Mouse (Mus musculus): Measurements from ENCODE around the gene Pigt. TPM values are rescaled to one million over a fixed set of nuclear protein-coding genes. Genes with fewer than 3 reads are reported as not detected.

The Pigt gene
- total and polyA plus RNA-seq, 3 experiments = 72.7 to 218 (median 98.8) TPM

- DNase-seq = peak; percentile 71
Measured at GRCm38 (mm10) chr2:164520782-164521181, 23.5 kb downstream of the Pigt start.

GRCm38 (mm10) chr2:164521841-164522240, 24.5 kb downstream of the Pigt start:
- DNase-seq = no peak

DNA sequence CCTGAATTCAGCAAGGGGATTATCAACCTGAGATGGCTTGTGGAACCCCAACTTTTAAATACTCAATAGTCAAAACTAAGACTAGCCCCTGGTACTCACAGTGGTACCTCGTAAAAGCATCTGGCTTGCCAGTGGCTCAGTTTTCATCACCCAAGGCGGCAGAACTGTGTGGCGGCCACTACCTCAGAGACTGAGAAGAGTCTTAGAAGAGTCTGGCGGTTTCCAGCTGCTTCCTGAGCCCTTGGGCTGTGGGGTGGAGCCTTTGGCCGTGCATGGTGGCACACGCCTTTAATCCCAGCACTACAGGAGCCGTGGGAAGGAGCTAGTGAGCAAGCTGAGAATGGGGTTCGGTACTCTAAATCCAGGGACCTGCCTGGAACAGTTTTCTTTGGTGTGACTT, 25.0 kb downstream of the Pigt start:
- no peak for DNase-seq

- DNase-seq = no peak
Measured at GRCm38 (mm10) chr2:164523301-164523773, 26.0 kb downstream of the Pigt start.

DNA sequence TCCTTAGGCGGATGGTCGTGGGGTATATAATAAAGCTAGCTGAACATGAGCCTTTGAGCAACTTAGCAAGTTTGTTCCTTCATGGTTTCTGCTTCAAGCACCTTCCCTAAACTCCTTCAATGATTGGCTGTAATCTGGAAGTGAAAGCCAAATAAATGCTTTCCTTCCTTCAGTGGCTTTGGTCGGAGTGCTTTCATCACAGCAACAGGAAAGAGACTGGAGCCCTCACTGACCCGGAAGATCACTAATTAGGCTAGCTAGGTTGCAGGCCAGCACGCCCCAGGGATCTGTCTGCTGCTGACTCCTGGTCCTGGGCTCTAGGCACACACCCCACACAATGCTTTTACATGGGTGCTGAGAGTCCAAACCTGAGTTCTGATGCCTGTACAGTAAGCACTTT, 31.2 kb downstream of the Pigt start:
- no peak for DNase-seq

- peak; percentile 57 for DNase-seq
Measured at GRCm38 (mm10) chr2:164531169-164531568, 33.8 kb downstream of the Pigt start.

DNA sequence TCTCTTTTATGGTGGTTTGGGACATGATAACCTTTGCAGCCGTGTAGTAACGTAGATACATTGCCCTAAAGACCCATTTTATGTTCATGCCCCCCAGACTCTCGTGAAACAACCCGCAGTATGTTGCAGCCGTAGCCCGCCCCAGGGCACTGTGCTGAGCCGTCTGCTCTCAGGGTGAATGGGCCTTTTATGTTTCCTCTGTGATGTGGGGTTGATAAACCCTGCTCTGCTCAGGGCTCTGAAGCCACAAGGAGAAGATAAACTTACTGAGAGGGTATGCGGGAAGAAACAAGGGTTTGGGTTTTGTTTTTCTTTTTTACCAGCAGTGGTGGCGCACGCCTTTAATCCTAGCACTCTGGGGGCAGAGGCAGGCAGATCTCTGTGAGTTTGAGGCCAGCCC, 37.0 kb downstream of the Pigt start:
- DNase-seq = no peak

- no peak for DNase-seq
Measured at GRCm38 (mm10) chr2:164537003-164537402, 39.7 kb downstream of the Pigt start.

DNA sequence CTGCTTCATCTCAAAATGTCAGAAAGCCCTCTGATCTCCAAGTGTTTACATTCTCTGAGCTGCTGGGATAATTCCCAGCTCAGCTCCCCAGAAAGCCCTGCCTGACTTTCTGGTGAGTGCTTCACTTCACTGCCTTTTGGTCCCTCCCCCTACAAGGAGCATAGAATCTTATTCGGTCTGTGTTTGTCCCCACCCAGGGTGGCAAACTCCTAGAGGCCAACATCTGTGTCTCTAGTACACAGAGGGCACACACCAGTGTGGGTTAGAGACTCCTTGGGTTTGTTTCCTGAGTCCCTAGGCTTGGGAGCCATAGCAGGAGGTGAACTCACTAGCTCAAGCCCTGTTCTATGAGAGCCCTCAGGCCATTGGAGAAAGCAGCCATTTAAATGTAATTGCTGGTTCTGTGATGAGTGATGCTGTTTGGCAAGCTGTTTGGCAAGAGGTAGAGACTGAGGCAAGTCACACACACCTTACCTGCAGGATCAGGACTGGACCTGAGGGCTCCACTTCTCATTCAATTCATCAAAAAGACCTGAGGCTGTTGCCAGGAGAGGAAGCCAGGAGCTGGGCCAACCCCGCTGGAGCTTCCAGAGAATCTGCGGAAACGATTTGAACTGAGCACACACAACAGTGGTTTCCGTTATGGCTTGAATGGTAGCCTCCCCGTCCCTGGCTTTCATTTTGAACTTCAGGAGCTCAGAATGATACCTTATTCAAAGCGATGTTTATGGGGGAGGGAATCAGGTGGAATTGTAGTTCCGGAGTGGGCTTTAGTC, 43.5 kb downstream of the Pigt start:
- no peak for DNase-seq

DNA sequence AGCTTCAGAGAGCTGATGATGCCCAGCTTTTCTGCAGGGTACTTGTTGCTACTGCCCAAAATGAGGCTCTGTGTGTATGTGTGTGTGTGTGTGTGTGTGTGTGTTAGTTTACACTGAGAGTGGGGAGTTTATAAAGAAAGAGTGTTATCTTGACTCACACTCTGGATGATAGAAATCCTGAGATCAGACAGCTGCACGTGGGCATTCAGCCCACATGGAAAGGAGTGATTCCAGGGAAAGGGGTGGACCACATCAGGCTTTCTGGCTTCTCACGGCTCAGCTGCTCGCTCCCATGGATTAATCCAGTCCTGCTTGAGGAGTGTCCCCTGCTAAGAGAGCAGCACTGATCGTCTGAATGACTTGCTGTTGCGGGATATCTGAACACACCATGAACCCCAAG, 44.8 kb downstream of the Pigt start:
- no peak for DNase-seq

GRCm38 (mm10) chr2:164542598-164542997, 45.3 kb downstream of the Pigt start:
- no peak for DNase-seq

- no peak for DNase-seq
Measured at GRCm38 (mm10) chr2:164543745-164544144, 46.4 kb downstream of the Pigt start.

- no peak for DNase-seq
Measured at GRCm38 (mm10) chr2:164544454-164545097, 47.3 kb downstream of the Pigt start.

DNA sequence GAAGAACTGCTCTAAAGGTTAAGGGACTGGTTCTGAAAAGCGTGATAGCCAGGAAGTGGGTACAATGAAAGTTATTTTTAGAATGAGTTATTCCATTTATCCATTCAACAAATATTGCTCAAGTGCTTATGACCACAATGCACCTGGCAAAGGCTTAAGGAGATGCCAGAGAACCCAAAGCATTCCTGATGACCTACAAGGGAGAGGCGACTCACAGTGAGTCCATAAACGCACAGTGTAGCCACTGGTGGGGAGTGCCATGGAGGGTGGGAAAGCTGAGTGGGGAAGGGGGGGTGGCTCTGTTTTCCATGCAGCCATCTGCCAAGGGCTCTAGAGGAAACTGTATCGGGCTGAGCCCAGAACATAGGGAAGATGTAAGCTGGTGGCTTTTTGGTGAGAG, 52.0 kb downstream of the Pigt start:
- DNase-seq = no peak

GRCm38 (mm10) chr2:164549963-164550894, 52.9 kb downstream of the Pigt start:
- DNase-seq = no peak

- no peak for DNase-seq
Measured at GRCm38 (mm10) chr2:164550895-164551269, 53.6 kb downstream of the Pigt start.

GRCm38 (mm10) chr2:164551502-164551901, 54.2 kb downstream of the Pigt start:
- no peak for DNase-seq

Other genes starting within 250 kb of the Pigt start
- not detected for gene Svs3b, start 240.9 kb upstream of the Pigt start, total RNA-seq (2021)
- gene Svs3b, start 240.9 kb upstream of the Pigt start, polyA plus RNA-seq (2012; rRNA removed) = not detected in 2 replicates
- gene Svs4, start 219.1 kb upstream of the Pigt start, total RNA-seq (2021) = not detected
- not detected in 2 replicates for gene Svs4, start 219.1 kb upstream of the Pigt start, polyA plus RNA-seq (2012; rRNA removed)
- gene Svs3a, start 208.3 kb upstream of the Pigt start, total RNA-seq (2021) = not detected
- gene Svs3a, start 208.3 kb upstream of the Pigt start, polyA plus RNA-seq (2012; rRNA removed) = not detected in 2 replicates
- not detected for gene Svs6, start 180.8 kb upstream of the Pigt start, total RNA-seq (2021)
- not detected in 2 replicates for gene Svs6, start 180.8 kb upstream of the Pigt start, polyA plus RNA-seq (2012; rRNA removed)
- 1 to 10 TPM; 1.5 to 1.7 TPM for gene Svs5, start 164.8 kb upstream of the Pigt start, total RNA-seq (2021)
- gene Svs5, start 164.8 kb upstream of the Pigt start, polyA plus RNA-seq (2012; rRNA removed) = not detected in 2 replicates
- 10 to 100 TPM; 19.3 to 36.0 TPM for gene Slpi, start 108.4 kb upstream of the Pigt start, total RNA-seq (2021)
- gene Slpi, start 108.4 kb upstream of the Pigt start, polyA plus RNA-seq (2012; rRNA removed) = 5.7 and 8.5 TPM in 2 replicates
- gene Rbpjl, start 94.4 kb upstream of the Pigt start, total RNA-seq (2021) = not detected
- not detected in 2 replicates for gene Rbpjl, start 94.4 kb upstream of the Pigt start, polyA plus RNA-seq (2012; rRNA removed)
- gene Matn4, start 92.4 kb upstream of the Pigt start, total RNA-seq (2021) = 1 to 10 TPM in 1 of 2 experiments, under 1 TPM in 1; 0.17 to 1.8 TPM
- 1.0 TPM in 2 replicates for gene Matn4, start 92.4 kb upstream of the Pigt start, polyA plus RNA-seq (2012; rRNA removed)
- 100 to 1,000 TPM; 123 to 151 TPM for gene Sdc4, start 53.6 kb upstream of the Pigt start, total RNA-seq (2021)
- 23.3 and 23.5 TPM in 2 replicates for gene Sdc4, start 53.6 kb upstream of the Pigt start, polyA plus RNA-seq (2012; rRNA removed)
- gene Sys1, start 40.6 kb upstream of the Pigt start, total RNA-seq (2021) = 10 to 100 TPM; 24.5 to 34.0 TPM
- gene Sys1, start 40.6 kb upstream of the Pigt start, polyA plus RNA-seq (2012; rRNA removed) = 299 and 335 TPM in 2 replicates
- 1 to 10 TPM; 3.9 to 9.6 TPM for gene Gm20458, start 36.6 kb upstream of the Pigt start, total RNA-seq (2021)
- gene Gm20458, start 36.6 kb upstream of the Pigt start, polyA plus RNA-seq (2012; rRNA removed) = 9.6 and 18.9 TPM in 2 replicates
- not detected for gene Trp53tg5, start 23.8 kb upstream of the Pigt start, total RNA-seq (2021)
- gene Trp53tg5, start 23.8 kb upstream of the Pigt start, polyA plus RNA-seq (2012; rRNA removed) = not detected in 2 replicates
- gene Dbndd2, start 11.4 kb upstream of the Pigt start, total RNA-seq (2021) = 1 to 10 TPM; 5.5 to 7.0 TPM
- gene Dbndd2, start 11.4 kb upstream of the Pigt start, polyA plus RNA-seq (2012; rRNA removed) = 20.8 and 30.7 TPM in 2 replicates
- not detected for gene Wfdc2, start 64.9 kb downstream of the Pigt start, total RNA-seq (2021)
- 0.51 and 0.73 TPM in 2 replicates for gene Wfdc2, start 64.9 kb downstream of the Pigt start, polyA plus RNA-seq (2012; rRNA removed)
- not detected for gene Spint3, start 75.9 kb downstream of the Pigt start, total RNA-seq (2021)
- not detected in 2 replicates for gene Spint3, start 75.9 kb downstream of the Pigt start, polyA plus RNA-seq (2012; rRNA removed)
- under 1 TPM in 1 of 2 experiments, not detected in 1; 0.52 TPM for gene Wfdc6a, start 87.9 kb downstream of the Pigt start, total RNA-seq (2021)
- 0.62 and 1.0 TPM in 2 replicates for gene Wfdc6a, start 87.9 kb downstream of the Pigt start, polyA plus RNA-seq (2012; rRNA removed)
- gene Eppin, start 96.1 kb downstream of the Pigt start, total RNA-seq (2021) = not detected
- 0.29 TPM in 1 of 2 replicates, not detected in the other for gene Eppin, start 96.1 kb downstream of the Pigt start, polyA plus RNA-seq (2012; rRNA removed)
- not detected for gene Wfdc6b, start 116.0 kb downstream of the Pigt start, total RNA-seq (2021)
- not detected in 2 replicates for gene Wfdc6b, start 116.0 kb downstream of the Pigt start, polyA plus RNA-seq (2012; rRNA removed)
- gene Wfdc8, start 116.1 kb downstream of the Pigt start, total RNA-seq (2021) = not detected
- 0.07 and 1.8 TPM in 2 replicates for gene Wfdc8, start 116.1 kb downstream of the Pigt start, polyA plus RNA-seq (2012; rRNA removed)
- gene Wfdc16, start 141.3 kb downstream of the Pigt start, total RNA-seq (2021) = not detected
- gene Wfdc16, start 141.3 kb downstream of the Pigt start, polyA plus RNA-seq (2012; rRNA removed) = not detected in 2 replicates
- not detected for gene Wfdc10, start 158.5 kb downstream of the Pigt start, total RNA-seq (2021)
- not detected in 2 replicates for gene Wfdc10, start 158.5 kb downstream of the Pigt start, polyA plus RNA-seq (2012; rRNA removed)
- not detected for gene Wfdc9, start 159.1 kb downstream of the Pigt start, total RNA-seq (2021)
- gene Wfdc9, start 159.1 kb downstream of the Pigt start, polyA plus RNA-seq (2012; rRNA removed) = not detected in 2 replicates
- gene Wfdc11, start 176.6 kb downstream of the Pigt start, total RNA-seq (2021) = not detected
- gene Wfdc11, start 176.6 kb downstream of the Pigt start, polyA plus RNA-seq (2012; rRNA removed) = not detected in 2 replicates
- gene Wfdc13, start 187.6 kb downstream of the Pigt start, total RNA-seq (2021) = not detected
- 0.13 TPM in 1 of 2 replicates, not detected in the other for gene Wfdc13, start 187.6 kb downstream of the Pigt start, polyA plus RNA-seq (2012; rRNA removed)
- not detected for gene Spint4, start 201.0 kb downstream of the Pigt start, total RNA-seq (2021)
- not detected in 2 replicates for gene Spint4, start 201.0 kb downstream of the Pigt start, polyA plus RNA-seq (2012; rRNA removed)
- gene Spint5, start 217.8 kb downstream of the Pigt start, total RNA-seq (2021) = not detected
- gene Spint5, start 217.8 kb downstream of the Pigt start, polyA plus RNA-seq (2012; rRNA removed) = not detected in 2 replicates
- under 1 TPM; 0.24 to 0.32 TPM for gene Wfdc3, start 248.4 kb downstream of the Pigt start, total RNA-seq (2021)
- gene Wfdc3, start 248.4 kb downstream of the Pigt start, polyA plus RNA-seq (2012; rRNA removed) = 0.17 and 0.27 TPM in 2 replicates
- 10 to 100 TPM; 34.9 to 41.8 TPM for gene Dnttip1, start 248.5 kb downstream of the Pigt start, total RNA-seq (2021)
- 29.7 and 44.4 TPM in 2 replicates for gene Dnttip1, start 248.5 kb downstream of the Pigt start, polyA plus RNA-seq (2012; rRNA removed)